Mouse (Mus musculus): ENCODE data around the gene Commd4.

Commd4 gene

GRCm38 (mm10) chr9:57141417-57142353 lies 16.4 kb downstream of the Commd4 start:
- DNase-seq (ENCODE audit: low spot score): no peak

- no peak for DNase-seq (ENCODE audit: low spot score)
Measured at GRCm38 (mm10) chr9:57139571-57139970, 18.6 kb downstream of the Commd4 start.

DNA sequence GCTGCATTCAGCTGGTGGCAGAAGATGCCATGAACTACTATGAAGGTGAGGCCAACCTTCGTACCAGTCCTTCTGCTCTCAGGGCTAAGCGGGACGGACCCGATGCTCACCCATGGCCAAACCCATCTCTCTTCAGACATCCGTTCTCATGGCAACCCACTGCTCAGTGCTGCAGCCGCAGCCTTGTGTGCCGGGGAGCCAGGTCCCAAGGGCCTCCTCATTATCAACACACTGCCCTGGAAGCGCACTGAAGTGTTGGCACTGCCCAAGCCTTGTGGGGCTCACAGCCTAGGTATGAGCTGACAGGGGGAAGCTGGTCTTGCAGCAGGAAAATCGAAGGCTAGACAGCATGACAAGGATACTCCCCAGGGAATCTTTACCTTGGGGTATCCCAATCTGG lies 19.0 kb downstream of the Commd4 start:
- no peak for DNase-seq (ENCODE audit: low spot score)

DNA sequence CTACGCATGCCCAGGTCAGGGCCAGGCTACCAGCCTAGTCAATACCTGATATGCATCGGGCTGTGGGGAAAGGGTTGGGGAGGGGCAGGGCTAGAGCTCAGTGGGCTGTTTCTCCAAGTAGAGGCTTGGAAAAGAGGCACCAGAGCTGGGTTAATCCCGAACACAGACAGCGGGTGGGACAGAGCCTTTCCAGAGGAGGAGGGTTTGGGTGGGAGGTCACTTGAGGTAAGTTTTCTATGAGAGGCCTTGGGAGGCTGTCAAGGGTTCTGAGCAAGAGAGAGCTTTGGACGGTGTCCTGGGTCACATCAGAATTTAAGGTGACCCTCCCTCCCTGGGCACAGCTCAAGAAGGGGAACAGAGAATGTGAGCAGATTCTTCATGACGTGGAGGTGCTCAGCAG lies 19.6 kb downstream of the Commd4 start:
- DNase-seq (ENCODE audit: low spot score): no peak

GRCm38 (mm10) chr9:57137777-57138176 lies 20.4 kb downstream of the Commd4 start:
- no peak for DNase-seq (ENCODE audit: low spot score)

DNA sequence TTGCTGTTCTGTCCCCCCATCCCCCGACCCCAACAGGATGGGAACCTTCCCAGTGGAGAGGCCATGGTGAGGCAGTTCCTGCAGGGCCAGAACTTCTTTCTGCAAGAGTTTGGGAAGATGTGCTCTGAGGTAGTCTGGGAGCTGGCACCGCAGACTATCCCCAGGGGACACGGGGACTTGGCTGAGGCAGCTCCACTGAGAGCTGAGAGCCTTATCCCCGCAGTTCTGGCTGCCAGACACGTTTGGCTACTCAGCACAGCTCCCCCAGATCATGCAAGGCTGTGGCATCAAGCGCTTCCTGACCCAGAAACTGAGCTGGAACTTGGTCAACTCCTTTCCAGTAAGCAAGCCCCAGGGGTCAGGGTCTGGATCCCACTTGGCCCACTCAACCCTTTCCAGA lies 20.9 kb downstream of the Commd4 start:
- DNase-seq (ENCODE audit: low spot score): no peak

GRCm38 (mm10) chr9:57130577-57131433 lies 27.3 kb downstream of the Commd4 start, which contains the start of gene Man2c1:
Gene Man2c1 (plus strand): TSS chr9:57130690.
- peak; percentile 68 for DNase-seq (ENCODE audit: low spot score)

- DNase-seq (ENCODE audit: low spot score): no peak
Measured at GRCm38 (mm10) chr9:57129641-57130040, 28.5 kb downstream of the Commd4 start.

- DNase-seq (ENCODE audit: low spot score): no peak
Measured at GRCm38 (mm10) chr9:57117261-57117755, 40.8 kb downstream of the Commd4 start.

Data from urinary bladder, postnatal 10 days (tissue).